Mouse (Mus musculus): ENCODE data around the gene Gm17482. TPM values are rescaled to one million over a fixed set of nuclear protein-coding genes. Genes with fewer than 3 reads are reported as not detected.

Gene Gm17482
- polyA plus RNA-seq (2017; shearing (Covaris generic)), result not detected

GRCm38 (mm10) chr6:115227043-115227442 lies at the start of gene Gm17482:
Gene Gm17482 (plus strand): TSS chr6:115227343.

GRCm38 (mm10) chr6:115252099-115252873 lies 25.1 kb downstream of the Gm17482 start, which contains the start of gene Timp4:
Gene Timp4 (minus strand): TSS chr6:115252205.

Other genes with a start within 250 kb of the Gm17482 start
- 10 to 100 TPM; 38.7 to 48.9 TPM for gene Tamm41, start 189.5 kb upstream of the Gm17482 start, polyA plus RNA-seq (2017; shearing (Covaris generic))
- under 1 TPM in 1 of 2 experiments, not detected in 1; 0.84 TPM for gene Syn2, start 92.4 kb upstream of the Gm17482 start, polyA plus RNA-seq (2017; shearing (Covaris generic))
- 1 to 10 TPM in 1 of 2 experiments, under 1 TPM in 1; 0.12 to 2.9 TPM for gene Timp4, start 24.9 kb downstream of the Gm17482 start, polyA plus RNA-seq (2017; shearing (Covaris generic))
- 1 to 10 TPM; 2.0 to 5.5 TPM for gene Pparg, start 133.6 kb downstream of the Gm17482 start, polyA plus RNA-seq (2017; shearing (Covaris generic))